Comparison of ENCODE assay signal across 24 mouse cellular contexts in genomic region chr1:39094001-39094400, GRCm38 (mm10).
DNase-seq lines count a peak whose midpoint lies in the region; ATAC-seq and TF ChIP-seq lines count a peak whose summit lies in the region.
"Had no signal": no experiment of that assay in that cellular context is flagged by ENCODE, and none has a peak within 500 bp of the region (broad histone marks: within the 10 kb centered on the region; RNA-seq: fewer than 3 reads in every experiment).

No protein-coding gene starts in this region.

- no peak overlapping the region for H3K4me3 ChIP-seq in stomach, postnatal 0 days (ENCODE audit: low read depth, low read length)
- H3K4me3 ChIP-seq in kidney, adult 2 months (ENCODE audit: insufficient read depth, low read depth, low read length): no peak overlapping the region
- H3K4me3 ChIP-seq: embryonic facial prominence, embryonic 13.5 days; embryonic facial prominence, embryonic 15.5 days; erythroblast, embryonic 14.5 days; forebrain, embryonic 10.5 days; forebrain, embryonic 12.5 days had no signal

- peak; percentile 56 for DNase-seq in ES-CJ7 (ENCODE audit: low read depth, low spot score)
- DNase-seq in R1 (ENCODE audit: low read depth, low spot score): peak; percentile 42
- DNase-seq in stomach, postnatal 0 days (ENCODE audit: low spot score): peak; percentile 5
- DNase-seq in embryo, embryonic 11 days: no peak
- DNase-seq in kidney, adult 2 months: no peak
- DNase-seq: adrenal gland, adult 8-10 months; adrenal gland, postnatal 14 days; adrenal gland, postnatal 36 days; B cell, adult 2 months; cerebellum, adult 11-12 months; cerebellum, adult 2 months; cerebellum, adult 9-10 months; cerebellum, postnatal 25 days had no signal

- no peaks in the 10 kb centered on the region for H3K4me1 ChIP-seq in stomach, postnatal 0 days (replicated peaks; ENCODE audit: control insufficient read depth, insufficient read depth)
- peaks cover 5% of the 10 kb centered on the region; the same call in 1 of the 2 replicates for H3K4me1 ChIP-seq in kidney, adult 2 months (ENCODE audit: control insufficient read depth, insufficient read depth, low read length)
- H3K4me1 ChIP-seq: forebrain, embryonic 10.5 days; forebrain, embryonic 12.5 days had no signal

- WGBS in stomach, postnatal 0 days: 83% methylated on average over 8 of the region's 8 CpGs
- WGBS in kidney, adult 2 months: 88% methylated on average over 8 of the region's 8 CpGs

- no peak for ATAC-seq in stomach, postnatal 0 days (ENCODE audit: low FRiP score, low TSS enrichment)
- ATAC-seq: activated CD4-positive, CD25-positive, alpha-beta regulatory T cell, adult 4 months; CD4-positive, CD25-positive, alpha-beta regulatory T cell, adult 4 months; forebrain, embryonic 14.5 days; Patski had no signal

- no peaks in the 10 kb centered on the region for H3K27me3 ChIP-seq in stomach, postnatal 0 days (ENCODE audit: control insufficient read depth, insufficient read depth, low read length)
- H3K27me3 ChIP-seq in kidney, adult 2 months (replicated peaks; ENCODE audit: control insufficient read depth, insufficient read depth, low read length): no peaks in the 10 kb centered on the region
- H3K27me3 ChIP-seq: CH12.LX; embryonic facial prominence, embryonic 13.5 days; embryonic facial prominence, embryonic 15.5 days; forebrain, embryonic 12.5 days; Patski had no signal

- no peak for TF ChIP-seq CTCF in stomach, postnatal 0 days (IDR thresholded peaks at IDR 0.05; ENCODE audit: low read depth)
- no peak for TF ChIP-seq CTCF in kidney, adult 2 months (conservative IDR thresholded peaks at IDR 0.05; ENCODE audit: insufficient read depth, insufficient read length, low read depth, low read length)

- H3K9me3 ChIP-seq in stomach, postnatal 0 days (ENCODE audit: control insufficient read depth, low read length): no peaks in the 10 kb centered on the region
- H3K9me3 ChIP-seq: embryonic facial prominence, embryonic 13.5 days; embryonic facial prominence, embryonic 15.5 days; forebrain, embryonic 10.5 days; forebrain, embryonic 12.5 days; G1E had no signal

- H3K9ac ChIP-seq in stomach, postnatal 0 days (ENCODE audit: low read length): no peak overlapping the region
- H3K9ac ChIP-seq: embryonic facial prominence, embryonic 13.5 days; embryonic facial prominence, embryonic 15.5 days; forebrain, embryonic 12.5 days had no signal

- H3K27ac ChIP-seq in stomach, postnatal 0 days (replicated peaks): no peak overlapping the region
- no peak overlapping the region for H3K27ac ChIP-seq in kidney, adult 2 months (ENCODE audit: insufficient read depth, low read depth, low read length)
- H3K27ac ChIP-seq: embryonic facial prominence, embryonic 13.5 days; embryonic facial prominence, embryonic 15.5 days; forebrain, embryonic 10.5 days; forebrain, embryonic 12.5 days had no signal

- no peak for TF ChIP-seq EP300 in stomach, postnatal 0 days (optimal IDR thresholded peaks at IDR 0.05)

- no peaks in the 10 kb centered on the region for H3K36me3 ChIP-seq in stomach, postnatal 0 days (ENCODE audit: control insufficient read depth, insufficient read depth, low read length)
- no peaks in the 10 kb centered on the region for H3K36me3 ChIP-seq in kidney, adult 2 months (ENCODE audit: control insufficient read depth, insufficient read depth, low read length)
- H3K36me3 ChIP-seq: embryonic facial prominence, embryonic 13.5 days; embryonic facial prominence, embryonic 15.5 days; forebrain, embryonic 10.5 days; forebrain, embryonic 12.5 days; G1E had no signal

- H3K4me2 ChIP-seq in stomach, postnatal 0 days (replicated peaks; ENCODE audit: low read depth): no peak overlapping the region
- H3K4me2 ChIP-seq: embryonic facial prominence, embryonic 13.5 days; embryonic facial prominence, embryonic 15.5 days; forebrain, embryonic 12.5 days had no signal

- TF ChIP-seq POLR2A in kidney, adult 2 months (IDR thresholded peaks at IDR 0.05; ENCODE audit: low read depth, low read length): no peak

Comparison
In these comparisons a context has a peak if more than half of its experiments do, and no peak if none do; other contexts are left out.
1. DNase-seq: peak in ES-CJ7 (single experiment), R1 (single experiment) and stomach, postnatal 0 days (single experiment); none in embryo, embryonic 11 days (single experiment) and kidney, adult 2 months (single experiment).